In the genomic region with DNA sequence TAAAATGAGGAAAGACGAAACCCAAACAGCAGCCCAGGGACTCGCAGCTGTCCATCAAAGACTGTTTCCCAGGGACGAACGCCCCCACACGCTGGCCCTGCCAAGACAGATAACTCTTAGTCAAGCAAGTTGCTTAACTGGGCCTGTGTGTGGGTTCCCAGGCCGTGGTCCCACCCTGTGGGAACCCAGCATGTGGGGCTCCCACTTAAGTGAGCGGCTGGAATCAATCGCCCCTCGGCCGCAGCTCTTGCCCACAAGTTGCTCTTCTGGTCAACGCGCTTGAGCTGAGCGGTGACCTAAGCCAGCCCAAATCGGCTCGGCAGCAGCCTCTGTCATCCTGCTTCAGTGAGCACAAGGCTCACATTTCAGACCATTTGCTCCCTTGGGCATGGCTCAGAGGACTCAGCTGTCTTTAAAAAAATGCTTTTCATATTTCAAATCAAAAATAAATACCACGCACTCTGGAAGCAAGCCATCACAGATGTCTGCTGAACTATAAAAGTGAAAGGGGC, we compare ENCODE assay signal across 8 mouse cellular contexts. TPM values are rescaled to one million over a fixed set of nuclear protein-coding genes. Genes with fewer than 3 reads are reported as not detected.
A peak's percentile ranks its signal among the peaks of the same experiment; 100 is the strongest.
DNase-seq lines count a peak whose midpoint lies in the region; ATAC-seq lines count a peak whose summit lies in the region.

No protein-coding gene starts in this region.

- 52% methylated on average over 16 of the region's 16 CpGs for WGBS in heart, embryonic 12.5 days
- WGBS in heart, embryonic 16.5 days, result 42% methylated on average over 16 of the region's 16 CpGs

- H3K9me3 ChIP-seq in heart, embryonic 12.5 days (replicated peaks), result no peaks in the 10 kb centered on the region
- no peaks in the 10 kb centered on the region for H3K9me3 ChIP-seq in heart, embryonic 16.5 days (replicated peaks; ENCODE audit: control insufficient read depth, low read length)

- no peaks in the 10 kb centered on the region for H3K27me3 ChIP-seq in heart, embryonic 12.5 days (replicated peaks)
- H3K27me3 ChIP-seq in heart, embryonic 16.5 days (ENCODE audit: control insufficient read depth, insufficient read depth, low read length), result no peaks in the 10 kb centered on the region

- H3K4me1 ChIP-seq in heart, embryonic 12.5 days (replicated peaks), result peaks cover 87% of the 10 kb centered on the region
- peaks cover 67% of the 10 kb centered on the region for H3K4me1 ChIP-seq in heart, embryonic 16.5 days (ENCODE audit: control insufficient read depth, insufficient read depth, low read length)

- no peak for ATAC-seq in heart, embryonic 12.5 days (ENCODE audit: insufficient number of reproducible peaks, low FRiP score)
- no peak for ATAC-seq in heart, embryonic 16.5 days (replicated peaks; ENCODE audit: extremely low read depth, insufficient read depth, low FRiP score)

- no peak overlapping the region for H3K4me3 ChIP-seq in heart, embryonic 12.5 days
- no peak overlapping the region for H3K4me3 ChIP-seq in heart, embryonic 16.5 days (ENCODE audit: low read length)

- peak overlapping the region; percentile 38; the same call in 1 of the 2 replicates for H3K27ac ChIP-seq in heart, embryonic 12.5 days (ENCODE audit: poor library complexity, severe bottlenecking)
- H3K27ac ChIP-seq in heart, embryonic 16.5 days (ENCODE audit: low read length), result peak overlapping the region; percentile 24

- no peak overlapping the region for H3K9ac ChIP-seq in heart, embryonic 12.5 days
- H3K9ac ChIP-seq in heart, embryonic 16.5 days (ENCODE audit: low read length), result peak overlapping the region; percentile 45; the same call in 1 of the 2 replicates

- no peak for DNase-seq in heart, adult 8-10 months (ENCODE audit: low spot score)
- peak; percentile 45 for DNase-seq in right cerebral cortex, postnatal 14 days
- no peak for DNase-seq in right cerebral cortex, postnatal 36 days (ENCODE audit: low spot score in 2 of 2)
- peak; percentile 84 for DNase-seq in skeletal muscle tissue, adult 2 months (ENCODE audit: low read depth, low spot score)
- DNase-seq in cerebellum, postnatal 4 days (ENCODE audit: low spot score in 2 of 2), result no peak
- DNase-seq in cerebellum, adult 9-11 months, result no peak

- H3K4me2 ChIP-seq in heart, embryonic 12.5 days, result peak overlapping the region; percentile 11; the same call in 1 of the 2 replicates
- peak overlapping the region; percentile 25; the same call in 1 of the 2 replicates for H3K4me2 ChIP-seq in heart, embryonic 16.5 days (ENCODE audit: low read depth, low read length)

- H3K36me3 ChIP-seq in heart, embryonic 12.5 days, result no peaks in the 10 kb centered on the region
- H3K36me3 ChIP-seq in heart, embryonic 16.5 days (ENCODE audit: control insufficient read depth, insufficient read depth), result no peaks in the 10 kb centered on the region

RNA-seq across cellular contexts. Expression of a gene that starts 55.2 kb away (rescaled TPM):
- polyA plus RNA-seq in heart, embryonic 12.5 days (2016; fragmentation: Nextera tagmentation; extraction: Ambion mirVana), result 17.0 and 18.9 TPM in 2 replicates
- 10 to 100 TPM; 10.1 to 14.1 (median 12.5) TPM for total RNA-seq in heart, adult 8-10 months (2022)
- polyA plus RNA-seq in heart, embryonic 16.5 days (2015; fragmentation: Nextera tagmentation; extraction: Ambion mirVana), result 12.5 and 13.7 TPM in 2 replicates

Comparison
In these comparisons a context has a peak if more than half of its experiments do, and no peak if none do; other contexts are left out.
1. DNase-seq: peak in right cerebral cortex, postnatal 14 days (single experiment) and skeletal muscle tissue, adult 2 months (single experiment); none in heart, adult 8-10 months (single experiment), right cerebral cortex, postnatal 36 days (0 of 2), cerebellum, postnatal 4 days (0 of 2) and cerebellum, adult 9-11 months (single experiment).